Mouse (Mus musculus) liver, adult 2 months (tissue): ENCODE results near the gene A630023A22Rik.

Source experiments
- CTCF ChIP-seq: fragments of 200-500 bp; IDR thresholded peaks from 2 replicates; pipeline ENCODE4 v1.5.1; 2011; ENCODE audit warnings: low read depth, low read length, control low read depth
- POLR2A ChIP-seq: fragments of 200-500 bp; IDR thresholded peaks from 2 replicates; pipeline ENCODE4 v1.6.1; 2011; ENCODE audit warnings: low read length, control low read depth; ENCODE audit not compliant: insufficient read depth; ENCODE audit errors: extremely low read depth

- no peak for TF ChIP-seq CTCF
- TF ChIP-seq POLR2A: no peak
Observed at GRCm38 (mm10) chr14:34002358-34002757, 100.2 kb downstream of the A630023A22Rik start.
